Mouse (Mus musculus) ES-Bruce4 (cell line): ENCODE results near the gene Rarres1. TPM values are rescaled to one million over a fixed set of nuclear protein-coding genes. Genes with fewer than 3 reads are reported as not detected.

ENCODE experiments used
- H3K27ac ChIP-seq: 2 replicates; pipeline ENCODE4 v1.5.1; 2012; ENCODE audit warnings: low read length, inconsistent platforms; ENCODE audit not compliant: insufficient read depth
- H3K27me3 ChIP-seq: 2 replicates; pipeline ENCODE4 v1.6.1; 2012; ENCODE audit warnings: mild to moderate bottlenecking, low read length, inconsistent platforms; ENCODE audit not compliant: control insufficient read depth, poor library complexity, insufficient read depth, severe bottlenecking
- H3K36me3 ChIP-seq: 2 replicates; pipeline ENCODE4 v1.6.1; 2012; ENCODE audit warnings: inconsistent platforms, mild to moderate bottlenecking, low read length, moderate library complexity; ENCODE audit not compliant: control insufficient read depth, poor library complexity, insufficient read depth, severe bottlenecking
- H3K4me1 ChIP-seq: one replicate; pipeline ENCODE4 v1.8.1; 2011; ENCODE audit warnings: low read length; ENCODE audit not compliant: control insufficient read depth, insufficient read depth
- H3K4me3 ChIP-seq: 2 replicates; pipeline ENCODE4 v1.5.1; 2011; ENCODE audit warnings: low read depth, mild to moderate bottlenecking, low read length
- H3K9ac ChIP-seq: 2 replicates; pipeline ENCODE4 v1.6.1; 2012; ENCODE audit warnings: low read depth, mild to moderate bottlenecking, inconsistent platforms; ENCODE audit not compliant: poor library complexity, severe bottlenecking
- H3K9me3 ChIP-seq: replicated peaks from 2 replicates; pipeline ENCODE4 v1.6.1; 2012; ENCODE audit warnings: mild to moderate bottlenecking, low read length, inconsistent platforms; ENCODE audit not compliant: control insufficient read depth, poor library complexity, insufficient read depth, severe bottlenecking
- CTCF ChIP-seq: IDR thresholded peaks from one replicate; pipeline ENCODE4 v1.8.1; 2011; ENCODE audit warnings: low read depth, low read length
- EP300 ChIP-seq: IDR thresholded peaks from 2 replicates; pipeline ENCODE4 v1.6.1; 2011; ENCODE audit warnings: low read depth, low read length; ENCODE audit not compliant: insufficient read depth
- POLR2A ChIP-seq: IDR thresholded peaks from one replicate; pipeline ENCODE4 v1.8.1; 2011; ENCODE audit warnings: low read length; ENCODE audit not compliant: insufficient read depth
- polyA plus RNA-seq: library from polyadenylated mRNA; stranded (reverse); fragments of >200 nt; gene quantifications from 2 replicates; pipeline ENCODE4 v1.2.4, GENCODE M21; 2011; ENCODE audit warnings: low read depth; ENCODE audit not compliant: missing spikeins, insufficient read depth, insufficient read length

Gene Rarres1
- polyA plus RNA-seq, 1 experiment, result not detected

- Histone ChIP-seq H3K27ac (no peak overlapping the region), H3K4me1 (peaks cover 1% of the 10 kb centered on the region), H3K4me3 (no peak overlapping the region), H3K36me3 (no peaks in the 10 kb centered on the region), H3K27me3 (no peaks in the 10 kb centered on the region), H3K9me3 (no peaks in the 10 kb centered on the region), H3K9ac (no peak overlapping the region)
- TF ChIP-seq CTCF (no peak), POLR2A (no peak), EP300 (no peak)
Observed at GRCm38 (mm10) chr3:67490156-67490555, 25.2 kb downstream of the Rarres1 start.

DNA sequence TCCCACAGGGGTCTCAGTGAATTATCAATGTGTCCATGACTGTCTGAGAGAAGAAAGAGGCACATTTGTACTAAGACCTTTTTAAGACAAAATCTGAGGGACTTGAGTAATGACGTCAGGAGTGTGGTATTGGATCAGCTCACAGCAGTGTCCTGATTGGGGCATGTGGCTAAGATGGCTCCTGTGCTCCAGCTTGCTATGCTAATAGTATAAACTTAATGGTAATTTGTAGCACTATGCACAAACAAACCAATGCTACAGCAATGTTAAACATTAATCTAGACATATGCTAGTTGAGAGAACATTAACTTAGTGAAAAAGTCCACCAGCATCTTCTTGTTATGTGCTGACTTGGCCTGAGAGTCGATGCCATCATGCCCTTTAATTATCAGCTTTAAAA lies 30.1 kb downstream of the Rarres1 start:
- Histone ChIP-seq H3K27me3 (no peaks in the 10 kb centered on the region), H3K9me3 (no peaks in the 10 kb centered on the region), H3K36me3 (no peaks in the 10 kb centered on the region), H3K9ac (no peak overlapping the region), H3K4me3 (no peak overlapping the region), H3K4me1 (peaks cover 1% of the 10 kb centered on the region), H3K27ac (no peak overlapping the region)
- TF ChIP-seq CTCF, result no peak
- TF ChIP-seq EP300, result no peak
- TF ChIP-seq POLR2A, result no peak

DNA sequence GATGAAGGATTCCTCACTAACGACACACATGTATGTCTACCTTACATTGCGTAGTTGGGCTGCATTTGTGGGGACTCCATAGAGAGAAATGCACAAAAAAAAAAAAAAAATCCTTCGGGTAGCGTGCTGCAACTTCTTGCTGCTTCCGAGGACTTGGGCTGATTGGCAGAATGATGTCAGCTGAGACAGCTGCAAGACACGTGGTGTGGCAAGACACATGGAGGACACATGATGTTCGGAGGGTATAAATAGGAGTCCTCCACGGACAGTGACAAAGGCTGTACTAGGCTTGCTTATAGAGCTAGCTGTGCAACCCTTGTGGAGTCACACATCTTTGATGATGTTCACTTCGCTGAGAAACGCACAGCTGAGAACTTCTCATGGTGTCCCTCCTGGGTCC lies 32.9 kb downstream of the Rarres1 start:
- no peak overlapping the region for H3K27ac ChIP-seq
- no peaks in the 10 kb centered on the region for H3K4me1 ChIP-seq
- H3K4me3 ChIP-seq, result no peak overlapping the region
- no peak overlapping the region for H3K9ac ChIP-seq
- TF ChIP-seq EP300 (no peak), CTCF (no peak), POLR2A (no peak)
- H3K27me3 ChIP-seq, result no peaks in the 10 kb centered on the region
- H3K9me3 ChIP-seq, result no peaks in the 10 kb centered on the region
- no peaks in the 10 kb centered on the region; the same call in 1 of the 2 replicates for H3K36me3 ChIP-seq

GRCm38 (mm10) chr3:67479806-67480205 lies 35.5 kb downstream of the Rarres1 start:
- Histone ChIP-seq H3K27ac (no peak overlapping the region), H3K4me1 (no peaks in the 10 kb centered on the region), H3K4me3 (no peak overlapping the region), H3K9ac (no peak overlapping the region), H3K27me3 (no peaks in the 10 kb centered on the region), H3K9me3 (no peaks in the 10 kb centered on the region), H3K36me3 (peaks cover 8% of the 10 kb centered on the region; the same call in 1 of the 2 replicates)
- TF ChIP-seq CTCF, result no peak
- no peak for TF ChIP-seq EP300

DNA sequence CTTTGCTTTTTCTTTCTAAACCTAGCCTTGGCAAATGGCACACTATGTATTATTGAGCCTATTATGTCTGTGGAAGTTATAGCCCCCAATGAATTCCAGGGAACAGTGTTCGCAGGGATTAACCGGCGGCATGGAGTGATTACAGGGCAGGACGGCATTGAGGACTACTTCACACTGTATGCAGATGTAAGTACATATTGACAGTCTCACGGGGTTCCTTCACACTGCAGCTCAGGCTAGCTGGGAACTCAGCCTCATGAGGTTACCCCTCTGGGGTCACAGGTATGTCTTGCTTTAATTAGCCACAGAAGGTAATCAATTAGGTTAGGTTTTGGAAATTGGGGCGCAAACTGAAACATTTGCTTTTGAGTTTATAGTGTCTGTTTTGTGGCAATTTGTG lies 41.9 kb downstream of the Rarres1 start:
- Histone ChIP-seq H3K27ac (no peak overlapping the region), H3K4me3 (no peak overlapping the region), H3K9ac (no peak overlapping the region), H3K4me1 (no peaks in the 10 kb centered on the region), H3K27me3 (no peaks in the 10 kb centered on the region), H3K36me3 (peaks cover 16% of the 10 kb centered on the region; the same call in 1 of the 2 replicates), H3K9me3 (no peaks in the 10 kb centered on the region)
- TF ChIP-seq CTCF (no peak), EP300 (no peak), POLR2A (no peak)

GRCm38 (mm10) chr3:67471408-67472127 lies 43.8 kb downstream of the Rarres1 start:
- no peaks in the 10 kb centered on the region for H3K9me3 ChIP-seq
- no peaks in the 10 kb centered on the region for H3K27me3 ChIP-seq
- H3K27ac ChIP-seq, result no peak overlapping the region
- no peaks in the 10 kb centered on the region for H3K4me1 ChIP-seq
- H3K9ac ChIP-seq, result no peak overlapping the region
- H3K36me3 ChIP-seq, result peaks cover 18% of the 10 kb centered on the region; the same call in 1 of the 2 replicates
- TF ChIP-seq EP300 (no peak), CTCF (no peak), POLR2A (no peak)
- no peak overlapping the region for H3K4me3 ChIP-seq
